Mouse (Mus musculus) lung, postnatal 0 days (tissue): ENCODE results near the gene Prg2. TPM values are rescaled to one million over a fixed set of nuclear protein-coding genes. Genes with fewer than 3 reads are reported as not detected.
A peak's percentile ranks its signal among the peaks of the same experiment; 100 is the strongest.

Source experiments
- ATAC-seq: fragments of 200-750 bp; cut with Nextera tagmentation; 2 replicates; pipeline ENCODE4 v1.8.0; 2017; ENCODE audit warnings: moderate library complexity
- DNase-seq: peaks from one replicate; pipeline ENCODE4 v3.0.0-alpha.2; 2016; ENCODE audit warnings: low spot score
- H3K27ac ChIP-seq: fragments of 300-500 bp; sonication (generic); 2 replicates; pipeline ENCODE4 v1.5.1; 2014; ENCODE audit warnings: antibody characterized with exemption, mild to moderate bottlenecking, low read length, mixed read lengths
- H3K27me3 ChIP-seq: fragments of 300-500 bp; sonication (generic); replicated peaks from 2 replicates; pipeline ENCODE4 v1.6.1; 2014; ENCODE audit warnings: low read length, mixed read lengths; ENCODE audit not compliant: insufficient read depth
- H3K36me3 ChIP-seq: fragments of 300-500 bp; sonication (generic); 2 replicates; pipeline ENCODE4 v1.6.1; 2014; ENCODE audit warnings: low read length, mixed read lengths; ENCODE audit not compliant: insufficient read depth
- H3K4me1 ChIP-seq: fragments of 300-500 bp; sonication (generic); 2 replicates; pipeline ENCODE4 v1.6.1; 2014; ENCODE audit warnings: antibody characterized with exemption, low read depth, low read length, mixed read lengths; ENCODE audit not compliant: insufficient read depth
- H3K4me2 ChIP-seq: fragments of 300-500 bp; sonication (generic); replicated peaks from 2 replicates; pipeline ENCODE4 v1.6.1; 2014; ENCODE audit warnings: low read depth, mild to moderate bottlenecking, low read length, moderate library complexity, mixed read lengths
- H3K4me3 ChIP-seq: fragments of 300-500 bp; sonication (generic); 2 replicates; pipeline ENCODE4 v1.5.1; 2014; ENCODE audit warnings: low read depth, low read length
- H3K9ac ChIP-seq: fragments of 300-500 bp; sonication (generic); replicated peaks from 2 replicates; pipeline ENCODE4 v1.6.1; 2014; ENCODE audit warnings: low read depth, mild to moderate bottlenecking
- H3K9me3 ChIP-seq: fragments of 300-500 bp; sonication (generic); 2 replicates; pipeline ENCODE4 v1.6.1; 2016; ENCODE audit warnings: low read length, mixed read lengths
- CTCF ChIP-seq: IDR thresholded peaks from 2 replicates; pipeline ENCODE4 v1.5.1; 2016; ENCODE audit warnings: antibody characterized with exemption, mild to moderate bottlenecking
- EP300 ChIP-seq: IDR thresholded peaks from 2 replicates; pipeline ENCODE4 v1.6.1; 2016; ENCODE audit warnings: antibody characterized with exemption, mild to moderate bottlenecking, control low read depth
- WGBS: fragments of 180-500 bp; shearing (Covaris S2); extraction: QIAGEN DNeasy Blood & Tissue Kit; methylation state at CpG from one replicate; pipeline ENCODE4 v1.1.7; 2014; 5-methylcytosine and 5-hydroxymethylcytosine counted together
- polyA plus RNA-seq: library from polyadenylated mRNA; unstranded; fragments of >200 nt; fragmentation: Nextera tagmentation; extraction: Ambion mirVana; gene quantifications from 2 replicates; pipeline ENCODE4 v1.2.1, GENCODE M21; 2015

The Prg2 gene
- polyA plus RNA-seq, 1 experiment from 2014 or later: not detected

DNA sequence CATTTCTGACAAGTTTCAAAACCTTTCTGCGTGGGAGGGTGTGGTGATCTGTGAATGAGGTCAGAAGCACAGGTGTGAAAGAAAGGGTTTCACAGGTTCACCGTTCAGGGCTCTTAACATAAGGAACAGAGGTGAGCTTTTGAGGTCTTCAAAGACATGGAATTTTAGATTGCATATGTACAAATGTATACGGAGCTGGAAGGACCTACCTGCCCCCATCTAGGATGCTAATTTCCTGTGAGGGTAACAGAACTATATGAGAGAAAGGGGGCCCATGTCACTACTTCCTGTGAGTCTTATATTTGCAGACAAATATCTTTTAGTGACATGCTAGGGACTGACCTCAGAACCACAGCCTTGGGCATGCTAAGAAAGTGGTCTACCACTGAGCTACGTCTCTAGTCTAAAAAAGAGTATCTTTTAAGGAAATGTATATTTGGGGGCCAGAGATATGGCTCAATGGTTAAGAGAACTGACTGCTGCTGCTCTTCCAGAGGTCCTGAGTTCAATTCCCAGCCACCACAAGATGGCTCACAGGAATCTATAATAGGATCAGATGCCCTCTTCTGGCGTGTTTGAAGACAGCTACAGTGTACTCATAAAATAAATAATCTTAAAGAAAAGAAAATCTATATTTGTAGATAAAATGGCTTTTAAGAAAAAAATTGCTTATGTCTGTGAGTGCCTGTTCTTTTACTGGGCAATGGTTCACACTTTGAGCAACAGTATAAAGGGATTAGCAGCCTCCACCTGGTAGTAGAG lies 33.7 kb downstream of the Prg2 start:
- H3K27me3 ChIP-seq: no peaks in the 10 kb centered on the region
- H3K9ac ChIP-seq: no peak overlapping the region
- H3K4me2 ChIP-seq: no peak overlapping the region
- WGBS: 68% methylated on average over 5 of the region's 5 CpGs
- H3K4me3 ChIP-seq: no peak overlapping the region
- TF ChIP-seq CTCF (0 out of 2 replicates have a peak, but pooled peaks have one; percentile 1), EP300 (no peak)
- H3K27ac ChIP-seq: no peak overlapping the region
- no peaks in the 10 kb centered on the region for H3K36me3 ChIP-seq
- DNase-seq (no peak), ATAC-seq (no peak)
- H3K4me1 ChIP-seq: no peaks in the 10 kb centered on the region; the same call in 1 of the 2 replicates
- no peaks in the 10 kb centered on the region for H3K9me3 ChIP-seq

DNA sequence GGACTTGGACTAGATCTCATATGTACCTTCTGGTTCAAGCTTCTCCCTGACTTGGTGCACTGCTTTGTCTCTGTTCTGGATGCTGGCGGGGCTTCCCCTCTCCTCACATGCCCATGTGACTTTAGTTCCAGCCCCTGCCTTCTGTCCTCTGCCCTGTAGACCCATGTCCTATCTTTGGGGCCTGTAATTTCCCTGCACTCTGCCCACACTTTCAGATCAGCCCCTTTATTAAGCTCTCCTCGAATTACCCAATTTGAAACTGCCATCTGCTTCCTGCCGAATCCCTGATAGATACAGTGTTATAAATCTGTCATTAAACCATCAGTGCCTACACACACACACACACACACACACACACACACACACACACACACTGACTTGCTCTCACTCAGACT lies 34.3 kb downstream of the Prg2 start:
- no peaks in the 10 kb centered on the region for H3K9me3 ChIP-seq
- H3K4me1 ChIP-seq: no peaks in the 10 kb centered on the region; the same call in 1 of the 2 replicates
- no peaks in the 10 kb centered on the region for H3K27me3 ChIP-seq
- DNase-seq: no peak
- no peak overlapping the region for H3K4me3 ChIP-seq
- WGBS: 59% methylated on average over 3 of the region's 3 CpGs
- ATAC-seq: no peak
- TF ChIP-seq EP300 (no peak), CTCF (no peak)
- no peak overlapping the region for H3K9ac ChIP-seq
- no peak overlapping the region for H3K27ac ChIP-seq
- no peaks in the 10 kb centered on the region for H3K36me3 ChIP-seq
- H3K4me2 ChIP-seq: no peak overlapping the region

- 23% methylated on average over 4 of the region's 4 CpGs for WGBS
- no peak overlapping the region for H3K27ac ChIP-seq
These were observed 41.8 kb downstream of the Prg2 start for GRCm38 (mm10) chr2:85022043-85022442.

DNA sequence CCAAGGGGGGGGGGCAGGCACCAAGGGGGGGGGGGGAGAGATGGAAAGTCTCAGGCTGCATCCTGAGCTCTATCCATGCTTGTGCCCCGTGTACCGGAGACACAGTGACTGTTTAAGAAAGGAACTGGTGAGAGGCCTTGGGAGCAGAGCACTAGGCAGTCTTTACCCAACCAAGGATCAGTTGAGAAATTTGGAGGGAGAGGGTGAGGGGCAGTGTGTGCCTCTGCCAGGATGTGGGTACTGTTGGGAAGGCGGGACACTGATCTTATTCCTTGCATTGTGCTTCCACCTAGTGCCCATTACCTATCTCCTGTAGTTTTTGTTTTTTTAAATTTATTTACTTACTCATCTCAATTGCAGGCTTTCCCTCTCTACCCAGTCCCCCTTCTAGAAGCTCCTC lies 45.9 kb downstream of the Prg2 start:
- no peak for TF ChIP-seq CTCF
- TF ChIP-seq EP300: no peak
- no peak overlapping the region for H3K27ac ChIP-seq
- no peaks in the 10 kb centered on the region for H3K27me3 ChIP-seq
- H3K9me3 ChIP-seq: no peaks in the 10 kb centered on the region
- ATAC-seq: no peak
- no peak overlapping the region for H3K9ac ChIP-seq
- no peaks in the 10 kb centered on the region for H3K4me1 ChIP-seq
- no peak overlapping the region for H3K4me3 ChIP-seq
- DNase-seq: no peak
- WGBS: 64% methylated on average over 3 of the region's 3 CpGs
- H3K36me3 ChIP-seq: no peaks in the 10 kb centered on the region
- H3K4me2 ChIP-seq: no peak overlapping the region

More at GRCm38 (mm10) chr2:85022043-85022442, 41.8 kb downstream of the Prg2 start:
- H3K9me3 ChIP-seq: no peaks in the 10 kb centered on the region
- H3K4me3 ChIP-seq: no peak overlapping the region
- no peaks in the 10 kb centered on the region for H3K27me3 ChIP-seq
- no peak overlapping the region for H3K4me2 ChIP-seq
- no peaks in the 10 kb centered on the region for H3K36me3 ChIP-seq
- DNase-seq (peak; percentile 67), ATAC-seq (no peak)
- no peak overlapping the region for H3K9ac ChIP-seq
- no peaks in the 10 kb centered on the region for H3K4me1 ChIP-seq
- TF ChIP-seq EP300: no peak
- peak; percentile 86 for TF ChIP-seq CTCF

DNA sequence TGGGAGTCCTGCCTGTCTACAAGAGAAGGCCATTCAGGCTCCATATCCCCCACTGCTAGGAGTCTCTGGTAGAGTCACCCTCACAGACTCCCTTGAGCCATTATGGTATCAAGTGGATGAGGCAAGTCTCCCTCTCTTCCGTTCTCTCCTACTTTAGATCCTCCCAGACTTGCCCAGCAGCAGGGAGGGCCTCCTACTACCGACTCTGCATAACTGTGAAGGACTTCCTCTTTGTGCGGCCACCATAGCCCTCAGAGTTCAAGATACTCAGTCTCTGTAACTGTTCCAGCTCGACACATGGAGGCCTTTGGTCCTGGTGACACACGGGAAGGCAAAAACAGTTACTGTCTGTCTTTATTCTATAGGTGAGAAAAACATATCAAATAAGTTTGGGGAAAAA lies 47.0 kb downstream of the Prg2 start:
- Histone ChIP-seq H3K27me3 (no peaks in the 10 kb centered on the region), H3K4me2 (no peak overlapping the region), H3K9me3 (no peaks in the 10 kb centered on the region), H3K36me3 (no peaks in the 10 kb centered on the region), H3K9ac (no peak overlapping the region), H3K4me3 (no peak overlapping the region), H3K4me1 (no peaks in the 10 kb centered on the region), H3K27ac (no peak overlapping the region)
- 39% methylated on average over 5 of the region's 5 CpGs for WGBS
- TF ChIP-seq CTCF (no peak), EP300 (no peak)
- DNase-seq (no peak), ATAC-seq (no peak)

GRCm38 (mm10) chr2:85029897-85030296 lies 49.6 kb downstream of the Prg2 start:
- H3K27me3 ChIP-seq: no peaks in the 10 kb centered on the region
- DNase-seq: peak; percentile 44
- WGBS: 28% methylated on average over 6 of the region's 6 CpGs
- no peak overlapping the region for H3K9ac ChIP-seq
- H3K9me3 ChIP-seq: no peaks in the 10 kb centered on the region
- H3K4me2 ChIP-seq: no peak overlapping the region
- no peak overlapping the region for H3K4me3 ChIP-seq
- TF ChIP-seq CTCF (no peak), EP300 (peak; percentile 43; the same call in 1 of the 2 replicates)
- ATAC-seq: peak; percentile 79
- H3K4me1 ChIP-seq: no peaks in the 10 kb centered on the region
- no peaks in the 10 kb centered on the region for H3K36me3 ChIP-seq
- no peak overlapping the region for H3K27ac ChIP-seq
